Mouse (Mus musculus) forebrain, embryonic 16.5 days (tissue): ENCODE data around the gene Pou3f1. TPM values are rescaled to one million over a fixed set of nuclear protein-coding genes. Genes with fewer than 3 reads are reported as not detected.

Experiments
- ATAC-seq: fragments of 200-750 bp; cut with Nextera tagmentation; 2 replicates; pipeline ENCODE4 v1.8.0; 2017; ENCODE audit warnings: mild to moderate bottlenecking, moderate library complexity
- H3K27ac ChIP-seq: fragments of 300-500 bp; sonication (generic); 2 replicates; pipeline ENCODE4 v1.5.1; 2014; ENCODE audit warnings: low read length, control low read depth
- H3K27me3 ChIP-seq: fragments of 300-500 bp; sonication (generic); replicated peaks from 2 replicates; pipeline ENCODE4 v1.6.1; 2014; ENCODE audit warnings: low read length; ENCODE audit not compliant: control insufficient read depth, insufficient read depth
- H3K36me3 ChIP-seq: fragments of 300-500 bp; sonication (generic); 2 replicates; pipeline ENCODE4 v1.6.1; 2014; ENCODE audit not compliant: control insufficient read depth, insufficient read depth
- H3K4me1 ChIP-seq: fragments of 300-500 bp; sonication (generic); replicated peaks from 2 replicates; pipeline ENCODE4 v1.6.1; 2014; ENCODE audit warnings: low read length; ENCODE audit not compliant: control insufficient read depth, insufficient read depth
- H3K4me2 ChIP-seq: fragments of 300-500 bp; sonication (generic); 2 replicates; pipeline ENCODE4 v1.6.1; 2014; ENCODE audit warnings: mild to moderate bottlenecking, low read length, control low read depth
- H3K4me3 ChIP-seq: fragments of 300-500 bp; sonication (generic); replicated peaks from 2 replicates; pipeline ENCODE4 v1.5.1; 2014; ENCODE audit warnings: mild to moderate bottlenecking, low read length, control low read depth
- H3K9ac ChIP-seq: fragments of 300-500 bp; sonication (generic); replicated peaks from 2 replicates; pipeline ENCODE4 v1.6.1; 2014; ENCODE audit warnings: low read depth, low read length, control low read depth
- H3K9me3 ChIP-seq: fragments of 300-500 bp; sonication (generic); 2 replicates; pipeline ENCODE4 v1.6.1; 2016; ENCODE audit warnings: low read length; ENCODE audit not compliant: control insufficient read depth
- WGBS: fragments of 180-500 bp; shearing (Covaris S2); extraction: QIAGEN DNeasy Blood & Tissue Kit; methylation state at CpG from one replicate; pipeline ENCODE4 v1.1.7; 2014; 5-methylcytosine and 5-hydroxymethylcytosine counted together
- polyA plus RNA-seq: library from polyadenylated mRNA; unstranded; fragments of >200 nt; fragmentation: Nextera tagmentation; extraction: Ambion mirVana; gene quantifications from 2 replicates; pipeline ENCODE4 v1.2.1, GENCODE M21; 2015

Pou3f1 gene
- polyA plus RNA-seq, 1 experiment from 2014 or later: 20.9 TPM

DNA sequence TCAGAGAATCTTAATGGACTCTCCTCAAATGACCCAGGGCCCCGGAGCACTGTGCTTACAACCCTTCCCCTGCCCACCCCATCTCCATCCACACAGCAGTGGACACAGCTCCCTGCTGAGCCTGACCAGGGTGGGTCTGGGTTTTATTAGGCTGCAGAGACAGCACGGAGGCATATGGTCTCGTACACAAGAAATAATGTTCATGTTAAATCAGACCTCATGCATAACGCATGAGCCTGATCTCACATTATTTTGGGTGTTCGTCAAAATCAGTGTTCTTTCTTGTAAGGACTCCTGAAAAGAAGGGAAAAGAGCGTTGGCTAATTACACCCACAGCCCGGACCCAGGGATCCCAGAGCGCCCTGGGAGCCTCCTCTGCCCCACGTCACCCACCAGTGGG, 7.6 kb downstream of the Pou3f1 start:
- H3K4me2 ChIP-seq: peak overlapping the region; percentile 37
- no peaks in the 10 kb centered on the region for H3K36me3 ChIP-seq
- peaks cover 18% of the 10 kb centered on the region for H3K27me3 ChIP-seq
- H3K27ac ChIP-seq: peak overlapping the region; percentile 74
- 19% methylated on average over 9 of the region's 9 CpGs for WGBS
- no peak overlapping the region for H3K4me3 ChIP-seq
- no peaks in the 10 kb centered on the region for H3K9me3 ChIP-seq
- peak; percentile 66 for ATAC-seq
- H3K4me1 ChIP-seq: peaks cover 30% of the 10 kb centered on the region
- 0 out of 2 replicates have a peak overlapping the region, but pooled peaks have one; percentile 40 for H3K9ac ChIP-seq

DNA sequence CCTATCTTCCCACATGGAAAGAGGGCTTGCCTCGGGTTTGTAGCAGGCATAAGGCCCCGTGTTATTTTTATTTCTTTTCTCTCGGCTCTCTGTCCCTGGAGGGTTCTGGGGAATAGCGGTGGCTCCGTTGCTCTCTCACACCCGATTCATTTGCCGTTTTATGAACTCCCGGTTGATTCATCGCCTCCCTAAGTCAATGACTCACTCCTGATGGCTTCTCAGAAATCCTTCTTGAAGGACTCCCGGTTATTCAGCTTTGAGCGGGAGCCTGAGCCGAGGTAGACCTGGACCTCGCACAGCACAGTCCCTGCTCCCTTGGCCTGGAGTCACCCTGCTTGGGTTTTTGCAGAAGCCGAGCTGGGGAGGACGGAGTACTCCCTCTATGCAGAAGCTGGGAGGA, 8.0 kb downstream of the Pou3f1 start:
- ATAC-seq: no peak
- Histone ChIP-seq H3K27me3 (peaks cover 18% of the 10 kb centered on the region), H3K4me3 (no peak overlapping the region), H3K4me1 (peaks cover 26% of the 10 kb centered on the region), H3K9ac (0 out of 2 replicates have a peak overlapping the region, but pooled peaks have one; percentile 40), H3K36me3 (no peaks in the 10 kb centered on the region), H3K4me2 (peak overlapping the region; percentile 37), H3K9me3 (no peaks in the 10 kb centered on the region), H3K27ac (peak overlapping the region; percentile 74)
- WGBS: 54% methylated on average over 15 of the region's 15 CpGs

DNA sequence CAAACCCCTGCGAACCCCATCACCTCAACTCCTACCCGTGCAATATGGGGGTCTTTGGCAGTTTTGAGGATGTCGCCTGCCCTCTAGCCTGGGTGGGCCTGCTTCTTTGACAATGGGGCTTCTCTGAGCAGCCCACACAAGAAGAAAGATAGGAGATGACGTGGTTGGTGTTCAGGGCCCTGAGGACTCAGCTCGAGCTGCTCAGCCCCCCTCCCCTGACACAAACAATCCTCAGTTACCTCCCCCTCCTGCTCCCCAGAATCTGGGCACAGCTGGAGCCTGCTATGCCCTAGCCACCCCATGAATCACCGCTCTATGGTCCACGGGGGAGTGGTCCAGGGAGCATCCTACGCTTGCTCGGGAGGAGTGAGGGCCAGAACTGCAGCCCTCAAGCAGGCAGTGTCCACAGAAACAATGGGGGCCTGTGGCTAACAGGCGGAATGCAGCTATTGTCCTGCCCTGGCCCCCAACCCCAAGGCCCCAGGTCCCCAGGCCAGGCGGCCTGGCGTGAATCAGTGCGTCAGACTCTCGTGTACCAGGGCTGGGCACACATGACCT, 10.9 kb downstream of the Pou3f1 start:
- H3K9ac ChIP-seq: no peak overlapping the region
- H3K4me1 ChIP-seq: peaks cover 34% of the 10 kb centered on the region
- H3K9me3 ChIP-seq: no peaks in the 10 kb centered on the region
- ATAC-seq: no peak
- no peak overlapping the region for H3K27ac ChIP-seq
- peaks cover 6% of the 10 kb centered on the region; the same call in 1 of the 2 replicates for H3K27me3 ChIP-seq
- no peak overlapping the region for H3K4me2 ChIP-seq
- H3K4me3 ChIP-seq: no peak overlapping the region
- no peaks in the 10 kb centered on the region for H3K36me3 ChIP-seq
- 23% methylated on average over 14 of the region's 14 CpGs for WGBS

DNA sequence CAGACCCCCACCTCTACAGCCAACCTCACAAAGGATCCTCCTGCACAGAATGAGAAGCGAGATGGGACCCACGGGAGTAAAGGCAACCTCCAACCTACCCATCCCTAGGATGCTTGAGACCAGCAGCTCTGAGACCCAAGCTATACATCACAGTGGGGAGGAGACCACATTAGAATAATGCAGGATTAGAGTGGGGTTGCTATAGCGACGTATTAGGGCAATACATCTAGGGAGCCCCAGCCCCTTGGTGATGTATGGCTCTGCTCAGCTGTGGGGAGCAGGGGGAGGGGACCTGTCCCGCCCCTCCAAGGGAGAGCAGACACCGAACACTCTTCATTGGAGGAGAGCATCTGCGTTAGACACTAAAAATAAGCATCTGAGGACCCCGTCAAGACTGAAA, 11.5 kb downstream of the Pou3f1 start:
- Histone ChIP-seq H3K4me3 (no peak overlapping the region), H3K9me3 (no peaks in the 10 kb centered on the region), H3K4me1 (peaks cover 40% of the 10 kb centered on the region), H3K27ac (no peak overlapping the region), H3K9ac (no peak overlapping the region), H3K36me3 (no peaks in the 10 kb centered on the region), H3K27me3 (peaks cover 6% of the 10 kb centered on the region; the same call in 1 of the 2 replicates), H3K4me2 (no peak overlapping the region)
- 7% methylated on average over 8 of the region's 8 CpGs for WGBS
- ATAC-seq: peak; percentile 11; the same call in 1 of the 2 replicates

DNA sequence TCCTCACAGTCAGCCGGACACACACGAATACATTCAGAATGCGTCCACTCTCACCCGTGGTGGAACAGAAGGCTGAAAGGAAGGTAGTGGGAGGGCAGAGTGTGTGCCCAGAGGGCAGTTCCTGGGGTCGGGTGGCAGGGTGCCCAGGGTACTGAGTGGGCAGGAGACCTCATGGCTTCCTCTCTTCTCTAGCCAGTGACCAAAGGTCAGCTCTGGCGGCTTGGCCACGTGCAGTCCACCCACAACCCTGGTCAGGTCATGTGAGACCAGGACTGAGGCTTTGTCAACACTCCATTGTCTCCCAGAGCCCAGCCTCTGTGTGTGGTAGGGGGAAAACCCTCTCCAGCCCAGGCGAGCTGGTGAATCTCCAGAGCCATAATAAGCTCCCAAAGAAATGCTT, 13.6 kb downstream of the Pou3f1 start:
- Histone ChIP-seq H3K4me3 (no peak overlapping the region), H3K4me1 (peaks cover 46% of the 10 kb centered on the region), H3K9me3 (no peaks in the 10 kb centered on the region), H3K36me3 (no peaks in the 10 kb centered on the region), H3K4me2 (no peak overlapping the region), H3K27me3 (peaks cover 6% of the 10 kb centered on the region; the same call in 1 of the 2 replicates), H3K27ac (no peak overlapping the region), H3K9ac (no peak overlapping the region)
- ATAC-seq: no peak
- 67% methylated on average over 8 of the region's 8 CpGs for WGBS

- Histone ChIP-seq H3K4me3 (no peak overlapping the region), H3K36me3 (no peaks in the 10 kb centered on the region), H3K4me1 (peaks cover 46% of the 10 kb centered on the region), H3K9ac (no peak overlapping the region), H3K27ac (peak overlapping the region; percentile 90; the same call in 1 of the 2 replicates), H3K27me3 (peaks cover 3% of the 10 kb centered on the region; the same call in 1 of the 2 replicates), H3K9me3 (no peaks in the 10 kb centered on the region), H3K4me2 (no peak overlapping the region)
- 40% methylated on average over 7 of the region's 7 CpGs for WGBS
- ATAC-seq: no peak
Measured at GRCm38 (mm10) chr4:124671583-124671982, 15.0 kb downstream of the Pou3f1 start.

DNA sequence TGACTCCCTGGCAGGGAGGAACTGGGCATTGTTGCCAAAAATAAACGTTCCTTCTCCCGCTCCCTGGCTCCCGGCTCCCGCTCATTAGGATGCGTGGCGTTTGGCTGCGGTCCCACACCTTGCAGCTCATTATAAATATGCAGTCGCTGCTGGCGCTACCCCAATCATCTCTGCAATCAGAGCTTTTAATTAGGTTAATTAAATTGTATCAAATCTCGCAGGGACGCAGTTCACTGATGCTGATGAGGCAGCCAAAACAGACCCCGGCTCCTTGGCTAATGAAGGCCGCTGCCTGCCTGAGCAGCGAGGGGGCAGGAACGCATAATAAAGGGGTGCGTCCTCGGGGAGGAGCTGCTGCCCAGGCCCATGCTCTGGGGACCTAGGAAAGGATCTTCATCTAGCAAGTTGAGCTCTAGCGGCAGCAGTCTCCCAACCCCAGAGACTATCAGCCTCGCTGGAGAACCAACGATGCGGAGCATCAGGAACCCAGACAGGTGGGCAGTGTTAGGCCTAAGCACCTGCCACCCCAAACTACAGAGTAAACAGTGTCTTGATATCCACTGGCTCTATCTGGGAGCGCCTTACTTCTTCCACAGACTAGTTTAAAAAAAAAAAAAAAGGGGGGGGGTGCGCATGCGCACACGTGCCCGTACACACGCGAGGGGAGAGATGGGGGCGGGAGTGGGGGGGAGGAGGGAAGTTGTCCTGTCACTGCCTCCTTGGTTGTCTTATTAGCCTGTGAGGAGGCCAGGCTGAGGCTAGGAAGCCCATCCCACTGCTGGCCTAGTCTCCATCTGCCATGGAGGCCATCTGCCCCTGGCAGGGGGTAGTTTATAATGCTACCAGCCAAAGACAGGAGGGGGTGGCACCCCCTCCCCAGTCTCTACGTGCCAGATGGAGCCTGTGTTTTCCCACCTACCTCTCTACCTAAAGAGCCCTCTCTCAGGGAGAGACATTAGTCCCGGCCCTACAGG, 16.0 kb downstream of the Pou3f1 start:
- H3K9me3 ChIP-seq: no peaks in the 10 kb centered on the region
- H3K27ac ChIP-seq: peak overlapping the region; percentile 90
- H3K4me3 ChIP-seq: peak overlapping the region; percentile 27
- H3K36me3 ChIP-seq: no peaks in the 10 kb centered on the region
- no peaks in the 10 kb centered on the region; the same call in 1 of the 2 replicates for H3K27me3 ChIP-seq
- peak overlapping the region; percentile 37; the same call in 1 of the 2 replicates for H3K9ac ChIP-seq
- peak overlapping the region; percentile 61 for H3K4me2 ChIP-seq
- 2% methylated on average over 30 of the region's 31 CpGs for WGBS
- peak; percentile 86 for ATAC-seq
- H3K4me1 ChIP-seq: peaks cover 45% of the 10 kb centered on the region

- Histone ChIP-seq H3K27ac (peak overlapping the region; percentile 33; the same call in 1 of the 2 replicates), H3K4me1 (peaks cover 36% of the 10 kb centered on the region), H3K36me3 (peaks cover 8% of the 10 kb centered on the region), H3K4me2 (no peak overlapping the region), H3K9me3 (no peaks in the 10 kb centered on the region), H3K9ac (no peak overlapping the region), H3K4me3 (no peak overlapping the region), H3K27me3 (no peaks in the 10 kb centered on the region; the same call in 1 of the 2 replicates)
- ATAC-seq: no peak
- WGBS: 55% methylated on average over 17 of the region's 17 CpGs
Measured at GRCm38 (mm10) chr4:124674334-124675032, 17.9 kb downstream of the Pou3f1 start.

GRCm38 (mm10) chr4:124675037-124675436, 18.4 kb downstream of the Pou3f1 start:
- no peaks in the 10 kb centered on the region; the same call in 1 of the 2 replicates for H3K27me3 ChIP-seq
- H3K27ac ChIP-seq: peak overlapping the region; percentile 33; the same call in 1 of the 2 replicates
- H3K4me1 ChIP-seq: peaks cover 36% of the 10 kb centered on the region
- ATAC-seq: no peak
- H3K36me3 ChIP-seq: peaks cover 8% of the 10 kb centered on the region
- H3K9ac ChIP-seq: no peak overlapping the region
- H3K4me2 ChIP-seq: no peak overlapping the region
- H3K9me3 ChIP-seq: no peaks in the 10 kb centered on the region
- WGBS: under 1% methylated on average over 4 of the region's 4 CpGs
- no peak overlapping the region for H3K4me3 ChIP-seq
